Mouse (Mus musculus): ENCODE measurements around the gene Wdr20.
A peak's percentile ranks its signal among the peaks of the same experiment; 100 is the strongest.

Gene Wdr20

GRCm38 (mm10) chr12:110830293-110831024 lies 92.7 kb downstream of the Wdr20 start:
- TF ChIP-seq CTCF (conservative IDR thresholded peaks at IDR 0.05; ENCODE audit: low read length) (no peak), NANOG (IDR thresholded peaks at IDR 0.05; ENCODE audit: borderline replicate concordance, low read length) (no peak), POU5F1 (IDR thresholded peaks at IDR 0.05; ENCODE audit: borderline replicate concordance, low read length) (no peak)
- peaks cover 76% of the 10 kb centered on the region for H3K4me1 ChIP-seq (replicated peaks; ENCODE audit: low read depth, low read length)
- no peak overlapping the region for H3K4me3 ChIP-seq (replicated peaks; ENCODE audit: low read length)
- H3K36me3 ChIP-seq (ENCODE audit: insufficient read depth, low read length) = peaks cover 87% of the 10 kb centered on the region
- no peaks in the 10 kb centered on the region for H3K9me3 ChIP-seq (ENCODE audit: low read length)
- H3K27me3 ChIP-seq (ENCODE audit: insufficient read depth, low read length) = no peaks in the 10 kb centered on the region

DNA sequence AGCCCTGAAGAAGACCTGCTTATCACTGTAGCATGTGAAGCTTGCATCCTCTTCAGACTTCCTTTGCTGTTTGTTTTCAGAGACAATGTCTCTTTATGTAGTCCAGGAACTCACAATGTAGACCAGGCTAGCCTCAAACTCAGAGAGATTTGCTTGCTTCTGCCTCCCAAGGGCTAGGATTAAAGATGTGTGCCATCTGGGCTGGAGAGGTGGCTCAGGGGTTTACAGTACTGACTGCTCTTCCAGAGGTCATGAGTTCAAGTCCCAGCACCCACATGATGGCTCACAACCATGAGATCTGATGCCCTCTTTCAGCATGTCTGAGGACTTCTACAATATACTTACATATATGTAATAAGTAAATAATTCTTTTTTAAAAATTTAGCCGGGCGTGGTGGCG lies 97.4 kb downstream of the Wdr20 start:
- H3K27me3 ChIP-seq (ENCODE audit: insufficient read depth, low read length) = no peaks in the 10 kb centered on the region
- TF ChIP-seq POU5F1 (IDR thresholded peaks at IDR 0.05; ENCODE audit: borderline replicate concordance, low read length) = no peak
- TF ChIP-seq CTCF (conservative IDR thresholded peaks at IDR 0.05; ENCODE audit: low read length) = no peak
- no peak for TF ChIP-seq NANOG (IDR thresholded peaks at IDR 0.05; ENCODE audit: borderline replicate concordance, low read length)
- H3K4me3 ChIP-seq (replicated peaks; ENCODE audit: low read length) = peak overlapping the region; percentile 59
- H3K9me3 ChIP-seq (ENCODE audit: low read length) = no peaks in the 10 kb centered on the region
- H3K36me3 ChIP-seq (ENCODE audit: insufficient read depth, low read length) = peaks cover 41% of the 10 kb centered on the region
- H3K4me1 ChIP-seq (replicated peaks; ENCODE audit: low read depth, low read length) = peaks cover 79% of the 10 kb centered on the region

DNA sequence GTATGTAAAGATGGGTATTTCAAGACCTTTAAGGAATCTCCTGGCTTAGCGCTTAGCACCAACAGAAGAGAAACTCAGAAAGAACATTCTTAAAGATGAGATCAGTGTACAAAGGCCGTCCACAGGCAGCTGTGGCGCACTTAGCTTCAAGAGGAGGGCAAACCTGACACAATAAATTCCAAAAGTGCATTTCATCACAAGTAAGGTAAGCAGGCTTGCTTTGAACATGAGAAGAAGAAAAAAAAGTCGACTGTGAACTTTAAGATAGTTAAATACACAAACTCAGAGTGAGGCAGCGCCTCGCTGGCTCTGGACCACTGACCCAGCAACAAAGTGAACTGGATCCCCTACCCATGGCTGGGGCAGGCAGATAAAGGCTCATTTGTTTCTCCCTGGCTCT lies 99.0 kb downstream of the Wdr20 start:
- no peak for TF ChIP-seq NANOG (IDR thresholded peaks at IDR 0.05; ENCODE audit: borderline replicate concordance, low read length)
- Histone ChIP-seq H3K4me3 (replicated peaks; ENCODE audit: low read length) (peak overlapping the region; percentile 78), H3K9me3 (ENCODE audit: low read length) (no peaks in the 10 kb centered on the region), H3K36me3 (ENCODE audit: insufficient read depth, low read length) (peaks cover 30% of the 10 kb centered on the region), H3K27me3 (ENCODE audit: insufficient read depth, low read length) (no peaks in the 10 kb centered on the region), H3K4me1 (replicated peaks; ENCODE audit: low read depth, low read length) (peaks cover 76% of the 10 kb centered on the region)

GRCm38 (mm10) chr12:110837192-110837841 lies 99.6 kb downstream of the Wdr20 start:
- Histone ChIP-seq H3K4me1 (replicated peaks; ENCODE audit: low read depth, low read length) (peaks cover 74% of the 10 kb centered on the region), H3K27me3 (ENCODE audit: insufficient read depth, low read length) (no peaks in the 10 kb centered on the region)

DNA sequence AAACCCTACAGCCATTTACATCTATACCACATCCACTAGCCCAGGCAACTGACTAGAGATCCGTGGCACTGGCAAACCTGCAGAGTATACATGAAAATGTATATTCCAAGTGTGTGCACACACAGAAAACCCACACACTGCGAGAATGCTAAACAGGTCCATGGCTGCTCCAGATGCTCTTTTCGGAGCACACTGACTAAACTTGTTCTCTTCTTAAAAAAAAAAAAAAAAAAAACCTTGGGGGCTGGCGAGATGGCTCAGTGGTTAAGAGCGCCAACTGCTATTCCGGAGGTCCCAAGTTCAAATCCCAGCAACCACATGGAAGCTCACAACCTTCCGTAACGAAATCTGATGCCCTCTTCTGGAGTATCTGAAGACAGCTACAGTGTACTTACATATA lies 100.1 kb downstream of the Wdr20 start:
- Histone ChIP-seq H3K9me3 (ENCODE audit: low read length) (no peaks in the 10 kb centered on the region), H3K4me1 (replicated peaks; ENCODE audit: low read depth, low read length) (peaks cover 75% of the 10 kb centered on the region), H3K36me3 (ENCODE audit: insufficient read depth, low read length) (peaks cover 20% of the 10 kb centered on the region), H3K27me3 (ENCODE audit: insufficient read depth, low read length) (no peaks in the 10 kb centered on the region), H3K4me3 (replicated peaks; ENCODE audit: low read length) (peak overlapping the region; percentile 78)
- no peak for TF ChIP-seq CTCF (conservative IDR thresholded peaks at IDR 0.05; ENCODE audit: low read length)
- TF ChIP-seq POU5F1 (IDR thresholded peaks at IDR 0.05; ENCODE audit: borderline replicate concordance, low read length) = no peak
- no peak for TF ChIP-seq NANOG (IDR thresholded peaks at IDR 0.05; ENCODE audit: borderline replicate concordance, low read length)

More at GRCm38 (mm10) chr12:110837192-110837841, 99.6 kb downstream of the Wdr20 start:
- peaks cover 25% of the 10 kb centered on the region for H3K36me3 ChIP-seq (ENCODE audit: insufficient read depth, low read length)
- no peaks in the 10 kb centered on the region for H3K9me3 ChIP-seq (ENCODE audit: low read length)
- H3K4me3 ChIP-seq (replicated peaks; ENCODE audit: low read length) = peak overlapping the region; percentile 78
- TF ChIP-seq POU5F1 (IDR thresholded peaks at IDR 0.05; ENCODE audit: borderline replicate concordance, low read length) (peak; percentile 82; the same call in 1 of the 2 replicates), NANOG (IDR thresholded peaks at IDR 0.05; ENCODE audit: borderline replicate concordance, low read length) (peak; percentile 86), CTCF (conservative IDR thresholded peaks at IDR 0.05; ENCODE audit: low read length) (no peak)

DNA sequence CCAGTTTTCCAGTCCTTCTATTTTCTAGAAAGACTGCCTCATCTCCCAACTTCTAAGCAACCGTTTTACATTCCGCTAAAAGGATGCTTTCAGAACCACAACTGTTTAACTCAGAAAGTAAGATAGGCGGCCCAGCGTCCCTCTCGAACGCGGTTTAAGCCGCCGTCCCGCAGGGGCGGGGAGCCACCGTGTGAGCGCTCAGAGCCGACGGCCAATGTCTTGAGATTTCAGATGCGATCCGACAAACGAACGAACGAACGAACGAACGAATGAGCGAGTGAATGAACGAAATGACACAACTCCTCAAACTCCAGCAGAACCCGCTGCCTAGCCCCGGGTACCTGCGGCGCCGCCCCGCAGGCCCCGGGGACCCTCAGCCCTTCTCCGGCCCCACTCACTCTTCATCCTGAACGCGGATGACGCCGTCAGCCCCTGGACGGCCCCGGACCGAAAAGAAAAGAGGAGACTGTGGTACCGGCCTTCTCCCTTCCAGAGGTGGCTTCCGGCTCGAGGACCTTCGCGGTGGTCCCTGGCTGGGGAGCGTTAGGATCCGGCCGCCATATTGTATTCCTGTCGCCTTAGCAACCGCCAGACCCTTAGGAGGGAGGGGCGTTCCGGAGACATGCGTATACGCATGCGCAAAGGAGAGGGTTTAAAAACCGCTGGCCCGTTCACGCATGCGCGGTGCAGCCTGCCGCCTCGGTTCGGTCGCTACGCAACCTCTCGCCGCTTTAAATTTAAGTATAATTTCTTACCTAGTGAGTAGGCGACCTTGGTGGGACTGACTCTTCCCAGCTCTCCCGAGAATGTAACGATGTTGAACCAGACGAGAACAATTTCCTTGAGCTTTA lies 102.8 kb downstream of the Wdr20 start, which contains the start of gene Mok:
Mok (minus strand) TSS at position 592 of the 851 bp plus-strand sequence.
- peaks cover 65% of the 10 kb centered on the region for H3K4me1 ChIP-seq (replicated peaks; ENCODE audit: low read depth, low read length)
- H3K4me3 ChIP-seq (replicated peaks; ENCODE audit: low read length) = peak within 1 kb of the TSS; percentile 94
- TF ChIP-seq CTCF (conservative IDR thresholded peaks at IDR 0.05; ENCODE audit: low read length) (no peak), POU5F1 (IDR thresholded peaks at IDR 0.05; ENCODE audit: borderline replicate concordance, low read length) (no peak), NANOG (IDR thresholded peaks at IDR 0.05; ENCODE audit: borderline replicate concordance, low read length) (no peak)
- no peaks in the 10 kb centered on the region for H3K27me3 ChIP-seq (ENCODE audit: insufficient read depth, low read length)
- H3K9me3 ChIP-seq (ENCODE audit: low read length) = no peaks in the 10 kb centered on the region
- no peaks in the 10 kb centered on the region; the same call in 1 of the 2 replicates for H3K36me3 ChIP-seq (ENCODE audit: insufficient read depth, low read length)

DNA sequence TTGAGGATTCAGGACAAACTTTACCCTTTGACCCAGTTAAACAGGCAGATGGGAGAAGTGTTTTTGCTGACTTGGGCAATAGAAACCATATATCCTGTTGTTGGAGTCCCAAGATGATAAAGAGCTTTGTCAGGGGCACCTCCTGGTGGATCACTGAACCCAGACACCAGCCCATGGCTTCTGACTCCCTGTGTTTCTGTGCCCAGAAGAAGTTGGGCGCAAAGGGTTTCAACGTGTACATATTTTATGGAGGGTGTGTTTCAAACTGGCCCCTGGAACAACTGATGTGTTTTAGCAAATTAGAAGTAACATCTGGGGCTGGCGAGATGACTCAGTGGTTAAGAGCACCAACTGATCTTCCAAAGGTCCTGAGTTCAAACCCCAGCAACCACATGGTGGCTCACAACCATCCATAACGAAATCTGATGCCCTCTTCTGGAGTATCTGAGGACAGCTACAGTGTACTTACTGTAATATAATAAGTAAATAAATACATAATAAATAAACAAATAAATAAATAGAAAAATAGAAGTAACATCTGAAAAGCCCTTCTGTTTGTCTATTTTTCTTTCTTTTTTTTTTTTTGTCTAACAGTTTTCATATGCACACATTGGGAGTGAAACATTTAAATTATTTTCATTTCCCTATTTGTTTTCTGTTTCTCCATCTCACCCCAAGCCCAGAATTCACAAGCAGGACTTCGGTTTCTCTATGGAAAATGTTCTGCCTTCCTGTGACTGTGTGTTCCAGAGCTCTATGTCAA lies 104.2 kb downstream of the Wdr20 start:
- peaks cover 64% of the 10 kb centered on the region for H3K4me1 ChIP-seq (replicated peaks; ENCODE audit: low read depth, low read length)
- peak overlapping the region; percentile 94; the same call in 1 of the 2 replicates for H3K4me3 ChIP-seq (replicated peaks; ENCODE audit: low read length)
- TF ChIP-seq POU5F1 (IDR thresholded peaks at IDR 0.05; ENCODE audit: borderline replicate concordance, low read length) (no peak), CTCF (conservative IDR thresholded peaks at IDR 0.05; ENCODE audit: low read length) (no peak), NANOG (IDR thresholded peaks at IDR 0.05; ENCODE audit: borderline replicate concordance, low read length) (no peak)
- no peaks in the 10 kb centered on the region for H3K9me3 ChIP-seq (ENCODE audit: low read length)
- H3K36me3 ChIP-seq (ENCODE audit: insufficient read depth, low read length) = no peaks in the 10 kb centered on the region
- H3K27me3 ChIP-seq (ENCODE audit: insufficient read depth, low read length) = no peaks in the 10 kb centered on the region
